Mouse (Mus musculus) MEL (cell line): ENCODE results near the gene Klhdc8b. TPM values are rescaled to one million over a fixed set of nuclear protein-coding genes. Genes with fewer than 3 reads are reported as not detected.

Experiments used
- DNase-seq: peaks from one replicate; pipeline ENCODE4 v3.0.0; 2011; ENCODE audit warnings: low read depth, low spot score
- H3K27ac ChIP-seq: 2 replicates; pipeline ENCODE4 v1.5.1; 2012; ENCODE audit warnings: low read depth, mild to moderate bottlenecking, control low read depth, low read length, moderate library complexity; ENCODE audit not compliant: control insufficient read depth
- H3K27me3 ChIP-seq, 2 experiments: fragments of 150-350 bp in 1 of 2; sonication (generic) in 1 of 2; 2 replicates each; pipeline ENCODE4 v1.6.1; 2012; ENCODE audit warnings: low read length in 2 of 2, mild to moderate bottlenecking in 2 of 2, improper control_type of control experiment in 1 of 2, moderate library complexity in 1 of 2; ENCODE audit not compliant: insufficient read depth in 2 of 2, control insufficient read depth in 1 of 2
- H3K36me3 ChIP-seq, 2 experiments: 2 replicates each; pipeline ENCODE4 v1.6.1; 2012 to 2014; ENCODE audit warnings: low read length in 2 of 2, improper control_type of control experiment in 1 of 2, inconsistent platforms in 1 of 2, mild to moderate bottlenecking in 1 of 2; ENCODE audit not compliant: insufficient read depth in 2 of 2, control insufficient read depth in 1 of 2
- H3K4me1 ChIP-seq, 2 experiments: fragments of 150-350 bp in 1 of 2; sonication (generic) in 1 of 2; 2 replicates each; pipeline ENCODE4 v1.6.1; 2012; ENCODE audit warnings: low read length in 2 of 2, improper control_type of control experiment in 1 of 2, mild to moderate bottlenecking in 1 of 2; ENCODE audit not compliant: insufficient read depth in 2 of 2, control insufficient read depth in 1 of 2
- H3K4me3 ChIP-seq, 2 experiments: fragments of 150-350 bp in 1 of 2; sonication (generic) in 1 of 2; 2 replicates each; pipeline ENCODE4 v1.5.1; 2012; ENCODE audit warnings: low read depth in 2 of 2, low read length in 2 of 2, mild to moderate bottlenecking in 2 of 2, moderate library complexity in 2 of 2, control low read depth in 1 of 2, improper control_type of control experiment in 1 of 2; ENCODE audit not compliant: control insufficient read depth in 1 of 2, insufficient read depth in 1 of 2
- H3K79me2 ChIP-seq: 2 replicates; pipeline ENCODE4 v1.6.1; 2012; ENCODE audit warnings: mild to moderate bottlenecking, low read length, moderate library complexity; ENCODE audit not compliant: control insufficient read depth, poor library complexity, insufficient read depth
- H3K9ac ChIP-seq: 2 replicates; pipeline ENCODE4 v1.6.1; 2012; ENCODE audit warnings: low read depth, mild to moderate bottlenecking, control low read depth, low read length, moderate library complexity; ENCODE audit not compliant: control insufficient read depth, poor library complexity, severe bottlenecking
- H3K9me3 ChIP-seq: fragments of 150-350 bp; sonication (generic); replicated peaks from 2 replicates; pipeline ENCODE4 v1.6.1; 2012; ENCODE audit warnings: mild to moderate bottlenecking, low read length, improper control_type of control experiment, moderate library complexity; ENCODE audit not compliant: insufficient read depth
- CTCF ChIP-seq, 3 experiments: IDR thresholded peaks in 2 of 3; conservative IDR thresholded peaks in 1 of 3; 2 replicates each; pipeline ENCODE4 v1.5.1; 2011 to 2012; ENCODE audit warnings: low read length in 3 of 3, low read depth in 2 of 3, mild to moderate bottlenecking in 2 of 3, improper control_type of control experiment in 1 of 3, inconsistent platforms in 1 of 3, mixed read lengths in 1 of 3, moderate library complexity in 1 of 3; ENCODE audit not compliant: control insufficient read depth in 1 of 3, insufficient read depth in 1 of 3, poor library complexity in 1 of 3, severe bottlenecking in 1 of 3
- ELF1 ChIP-seq: IDR thresholded peaks from 2 replicates; pipeline ENCODE4 v1.6.1; 2014; ENCODE audit warnings: low read depth, mild to moderate bottlenecking, inconsistent platforms, low read length, improper control_type of control experiment, moderate library complexity
- EP300 ChIP-seq, 2 experiments: IDR thresholded peaks; 2 replicates each; pipeline ENCODE4 v1.6.1; 2011; ENCODE audit warnings: improper control_type of control experiment in 2 of 2, low read length in 2 of 2, low read depth in 1 of 2, mild to moderate bottlenecking in 1 of 2
- ETS1 ChIP-seq: IDR thresholded peaks from 2 replicates; pipeline ENCODE4 v1.6.1; 2012; ENCODE audit warnings: low read depth, mild to moderate bottlenecking, inconsistent platforms, low read length, improper control_type of control experiment, moderate library complexity
- GABPA ChIP-seq: IDR thresholded peaks from 2 replicates; pipeline ENCODE4 v1.6.1; 2012; ENCODE audit warnings: low read depth, mild to moderate bottlenecking, inconsistent platforms, low read length, improper control_type of control experiment, moderate library complexity
- HCFC1 ChIP-seq: IDR thresholded peaks from 2 replicates; pipeline ENCODE4 v1.6.1; 2012; ENCODE audit warnings: low read depth, mild to moderate bottlenecking, inconsistent platforms, low read length, improper control_type of control experiment, moderate library complexity
- KAT2A ChIP-seq: conservative IDR thresholded peaks from 2 replicates; pipeline ENCODE4 v1.6.1; 2012; ENCODE audit warnings: low read depth, low read length, improper control_type of control experiment, inconsistent platforms
- MAFK ChIP-seq: IDR thresholded peaks from 2 replicates; pipeline ENCODE4 v1.6.1; 2011; ENCODE audit warnings: low read depth, mild to moderate bottlenecking, low read length, improper control_type of control experiment, borderline replicate concordance
- MAZ ChIP-seq: IDR thresholded peaks from 2 replicates; pipeline ENCODE4 v1.6.1; 2012; ENCODE audit warnings: low read depth, mild to moderate bottlenecking, inconsistent platforms, low read length, improper control_type of control experiment
- MXI1 ChIP-seq: IDR thresholded peaks from 2 replicates; pipeline ENCODE4 v1.6.1; 2011; ENCODE audit warnings: mild to moderate bottlenecking, low read depth, low read length, improper control_type of control experiment
- POLR2AphosphoS5 ChIP-seq: IDR thresholded peaks from 2 replicates; pipeline ENCODE4 v1.6.1; 2012; ENCODE audit warnings: low read depth, borderline replicate concordance, mild to moderate bottlenecking, inconsistent platforms, low read length, moderate library complexity, mixed read lengths
- RAD21 ChIP-seq: IDR thresholded peaks from 2 replicates; pipeline ENCODE4 v1.6.1; 2011; ENCODE audit warnings: mild to moderate bottlenecking, low read depth, low read length, improper control_type of control experiment
- RCOR1 ChIP-seq: IDR thresholded peaks from 2 replicates; pipeline ENCODE4 v1.6.1; 2012; ENCODE audit warnings: low read depth, mild to moderate bottlenecking, inconsistent platforms, low read length, improper control_type of control experiment
- TBP ChIP-seq: IDR thresholded peaks from 2 replicates; pipeline ENCODE4 v1.8.0; 2011; ENCODE audit warnings: low read depth, low read length, improper control_type of control experiment
- TCF12 ChIP-seq: IDR thresholded peaks from 2 replicates; pipeline ENCODE4 v1.6.1; 2014; ENCODE audit warnings: low read depth, mild to moderate bottlenecking, inconsistent platforms, low read length, improper control_type of control experiment, moderate library complexity
- UBTF ChIP-seq: IDR thresholded peaks from 2 replicates; pipeline ENCODE4 v1.6.1; 2012; ENCODE audit warnings: low read depth, mild to moderate bottlenecking, inconsistent platforms, low read length, improper control_type of control experiment, moderate library complexity, borderline replicate concordance; ENCODE audit not compliant: insufficient read depth
- USF1 ChIP-seq: IDR thresholded peaks from 2 replicates; pipeline ENCODE4 v1.6.1; 2014; ENCODE audit warnings: low read depth, mild to moderate bottlenecking, inconsistent platforms, low read length, improper control_type of control experiment, moderate library complexity
- USF2 ChIP-seq, 2 experiments: IDR thresholded peaks; 2 replicates each; pipeline ENCODE4 v1.6.1; 2011 to 2012; ENCODE audit warnings: improper control_type of control experiment in 2 of 2, low read length in 2 of 2, borderline replicate concordance in 1 of 2, inconsistent platforms in 1 of 2, low read depth in 1 of 2, mild to moderate bottlenecking in 1 of 2; ENCODE audit not compliant: insufficient read depth in 1 of 2
- ZC3H11A ChIP-seq: IDR thresholded peaks from 2 replicates; pipeline ENCODE4 v1.6.1; 2012; ENCODE audit warnings: low read depth, mild to moderate bottlenecking, inconsistent platforms, low read length, improper control_type of control experiment
- ZMIZ1 ChIP-seq: IDR thresholded peaks from 2 replicates; pipeline ENCODE4 v1.6.1; 2012; ENCODE audit warnings: low read depth, mild to moderate bottlenecking, inconsistent platforms, low read length, improper control_type of control experiment, moderate library complexity
- polyA plus RNA-seq, 2 experiments: library from polyadenylated mRNA; stranded (reverse) in 1 of 2; unstranded in 1 of 2; fragments of >175 nt in 1 of 2; fragments of >200 nt in 1 of 2; gene quantifications; 2 replicates each; pipeline versions ENCODE4 v1.2.1 to v1.2.4; 2012; ENCODE audit warnings: low replicate concordance in 2 of 2, low read depth in 1 of 2; ENCODE audit not compliant: insufficient read length in 2 of 2, insufficient read depth in 1 of 2, missing spikeins in 1 of 2
- total RNA-seq: library from RNA; depleted of rRNA; stranded (reverse); fragments of 300-350 nt; gene quantifications from 2 replicates; pipeline ENCODE4 v1.2.3, GENCODE M21; 2012

Klhdc8b gene
- total and polyA plus RNA-seq, 3 experiments: 57.3 to 77.2 (median 71.9) TPM

DNA sequence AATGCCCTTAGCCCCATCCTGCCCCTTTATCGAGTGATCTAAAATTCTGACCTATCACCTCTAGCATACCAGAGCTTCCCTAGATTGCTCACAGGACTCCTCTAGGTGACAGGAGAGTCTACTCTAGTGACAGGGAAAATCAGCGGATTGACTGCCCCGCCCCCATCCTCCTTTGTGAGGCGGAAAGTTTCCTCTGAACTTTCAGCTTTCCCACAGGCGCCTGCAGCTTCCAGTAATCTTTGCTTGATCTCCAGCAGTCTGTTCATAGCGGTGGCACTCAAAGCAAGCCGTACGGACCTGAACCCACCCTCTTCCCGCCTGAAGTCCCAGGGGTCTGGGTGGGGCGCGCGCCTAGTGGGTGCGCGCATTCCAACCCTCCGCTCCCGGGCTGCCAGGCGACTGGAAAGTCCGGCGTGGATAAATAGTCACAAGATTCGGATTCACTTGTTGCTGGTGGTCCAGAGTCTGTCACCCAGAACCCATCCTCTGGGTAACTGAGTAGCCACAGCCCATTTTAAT, 17.3 kb upstream of the Klhdc8b start:
- no peaks in the 10 kb centered on the region for H3K9me3 ChIP-seq
- H3K27ac ChIP-seq: no peak overlapping the region
- peaks cover 0 to 2% of the 10 kb centered on the region in 2 experiments; a peak in 1 of 4 replicates for H3K4me1 ChIP-seq
- no peak for TF ChIP-seq RAD21
- TF ChIP-seq USF1: no peak
- no peak for TF ChIP-seq RCOR1
- no peak for TF ChIP-seq UBTF
- no peak for TF ChIP-seq ETS1
- TF ChIP-seq GABPA: no peak
- TF ChIP-seq MAFK: no peak
- TF ChIP-seq ELF1: no peak
- no peak for TF ChIP-seq ZMIZ1
- TF ChIP-seq MXI1: no peak
- TF ChIP-seq MAZ: no peak
- no peak for TF ChIP-seq USF2 (IDR thresholded peaks at IDR 0.05; ENCODE audit: borderline replicate concordance in 1 of 2, insufficient read depth in 1 of 2, low read depth in 1 of 2, low read length in 2 of 2)
- no peak for TF ChIP-seq ZC3H11A
- TF ChIP-seq CTCF (IDR thresholded peaks at IDR 0.05 in 2 of 3, conservative IDR thresholded peaks at IDR 0.05 in 1 of 3; ENCODE audit: control insufficient read depth in 1 of 3, insufficient read depth in 1 of 3, low read depth in 2 of 3, low read length in 3 of 3, poor library complexity in 1 of 3, severe bottlenecking in 1 of 3): no peak
- DNase-seq: peak; percentile 35
- H3K4me3 ChIP-seq: peak overlapping the region in 1 of 2 experiments; percentile 54; a peak in 2 of 4 replicates
- peak overlapping the region; percentile 45 for H3K9ac ChIP-seq
- H3K36me3 ChIP-seq: no peaks in the 10 kb centered on the region; a peak in 1 of 4 replicates
- H3K79me2 ChIP-seq: no peaks in the 10 kb centered on the region
- no peaks in the 10 kb centered on the region for H3K27me3 ChIP-seq

DNA sequence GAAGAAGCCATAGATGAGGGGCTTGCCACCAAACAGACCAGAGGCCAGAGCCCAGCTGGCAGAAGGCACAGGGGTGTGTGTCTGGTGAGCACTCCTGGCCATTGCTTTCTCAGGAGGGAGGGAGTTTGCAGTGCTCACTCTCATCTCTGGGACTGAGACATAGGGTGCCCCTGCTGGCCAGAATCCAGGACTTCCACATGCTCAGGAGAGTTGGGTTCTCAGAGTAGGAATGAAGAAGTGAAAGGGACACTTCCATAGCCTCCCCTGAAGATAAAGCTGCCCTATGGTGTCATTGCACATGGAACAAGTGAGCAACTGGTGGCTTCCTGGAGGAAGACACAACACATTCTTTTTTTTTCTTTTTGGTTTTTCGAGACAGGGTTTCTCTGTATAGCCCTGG, 13.1 kb upstream of the Klhdc8b start:
- TF ChIP-seq KAT2A (no peak), HCFC1 (no peak), TBP (no peak), POLR2AphosphoS5 (no peak), MAFK (no peak), EP300 (IDR thresholded peaks at IDR 0.05; ENCODE audit: low read depth in 1 of 2, low read length in 2 of 2) (no peak), TCF12 (no peak)
- Histone ChIP-seq H3K27me3 (no peaks in the 10 kb centered on the region), H3K27ac (no peak overlapping the region), H3K36me3 (no peaks in the 10 kb centered on the region; a peak in 1 of 4 replicates), H3K4me1 (peaks cover 0 to 2% of the 10 kb centered on the region in 2 experiments; a peak in 1 of 4 replicates), H3K79me2 (no peaks in the 10 kb centered on the region), H3K9me3 (no peaks in the 10 kb centered on the region), H3K9ac (no peak overlapping the region), H3K4me3 (no peak overlapping the region)
- peak; percentile 30 for DNase-seq
